Mouse (Mus musculus) liver, adult 2 months (tissue): ENCODE results near the gene Abcb6.

Source experiments
- CTCF ChIP-seq: fragments of 200-500 bp; IDR thresholded peaks from 2 replicates; pipeline ENCODE4 v1.5.1; 2011; ENCODE audit warnings: low read depth, low read length, control low read depth
- POLR2A ChIP-seq: fragments of 200-500 bp; IDR thresholded peaks from 2 replicates; pipeline ENCODE4 v1.6.1; 2011; ENCODE audit warnings: low read length, control low read depth; ENCODE audit not compliant: insufficient read depth; ENCODE audit errors: extremely low read depth

DNA sequence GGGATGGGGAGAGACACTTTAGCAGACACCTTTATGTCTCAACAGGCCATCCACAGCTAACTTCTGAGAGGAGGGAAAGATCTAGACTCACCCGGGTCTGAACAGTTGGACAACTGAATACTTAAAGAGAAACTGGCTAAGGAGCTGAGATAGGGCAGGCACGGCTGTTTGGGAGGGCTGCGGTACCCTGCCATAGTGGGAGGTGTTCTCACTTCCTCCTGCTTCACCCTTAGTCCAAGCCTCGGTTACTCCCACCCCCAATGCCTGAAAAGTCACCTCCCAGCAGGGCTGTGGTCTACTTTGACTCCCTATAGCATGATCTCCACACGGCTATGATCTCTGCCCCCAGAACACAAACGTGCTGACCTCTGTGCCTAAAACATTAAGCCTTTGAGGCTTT, 43.3 kb upstream of the Abcb6 start:
- TF ChIP-seq CTCF, result no peak
- no peak for TF ChIP-seq POLR2A
